Mouse (Mus musculus) adrenal gland, postnatal 36 days (tissue): Measurements from ENCODE around the gene Rxfp3. TPM values are rescaled to one million over a fixed set of nuclear protein-coding genes. Genes with fewer than 3 reads are reported as not detected.

ENCODE experiments used
- DNase-seq, 2 experiments: peaks; one replicate each; pipeline ENCODE4 v3.0.0; 2021; ENCODE audit warnings: mixed read lengths in 1 of 2
- long read RNA-seq, 2 experiments: library from polyadenylated mRNA; stranded (forward); transcript quantifications; one replicate each; pipeline ENCODE4 v2.0.0; 2021; ENCODE audit warnings: borderline sequencing depth in 2 of 2
- total RNA-seq, 2 experiments: library from RNA; stranded (reverse); gene quantifications; 2 replicates each; pipeline ENCODE4 v1.2.3; 2021

Rxfp3 gene
- total RNA-seq, result not detected
- long read RNA-seq, experiment 1, result 0 reads
- long read RNA-seq, experiment 2, result 0 reads

DNA sequence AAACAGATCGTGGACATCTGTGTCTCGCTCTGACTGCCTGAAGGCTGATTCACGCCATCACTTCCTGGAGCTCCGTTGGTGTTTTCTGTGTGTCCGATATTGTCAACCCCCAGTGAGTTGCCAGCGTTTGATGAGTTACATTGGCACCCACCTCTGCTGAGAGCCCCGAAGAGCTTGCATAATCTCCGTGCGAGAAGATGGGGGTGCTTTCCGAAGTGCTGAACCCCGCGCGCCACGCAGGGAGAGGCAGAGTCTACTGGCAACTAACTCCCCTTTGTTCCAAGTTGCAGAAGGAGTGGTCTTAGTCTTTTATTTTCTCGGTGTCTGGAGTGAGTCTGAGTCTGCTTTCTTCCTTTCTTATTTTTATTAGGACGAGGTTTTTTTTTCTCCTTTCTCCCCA, at the start of gene Rxfp3:
Gene Rxfp3 (minus strand): TSS at position 281 of the 400 bp plus-strand sequence.
- no peak for DNase-seq

DNA sequence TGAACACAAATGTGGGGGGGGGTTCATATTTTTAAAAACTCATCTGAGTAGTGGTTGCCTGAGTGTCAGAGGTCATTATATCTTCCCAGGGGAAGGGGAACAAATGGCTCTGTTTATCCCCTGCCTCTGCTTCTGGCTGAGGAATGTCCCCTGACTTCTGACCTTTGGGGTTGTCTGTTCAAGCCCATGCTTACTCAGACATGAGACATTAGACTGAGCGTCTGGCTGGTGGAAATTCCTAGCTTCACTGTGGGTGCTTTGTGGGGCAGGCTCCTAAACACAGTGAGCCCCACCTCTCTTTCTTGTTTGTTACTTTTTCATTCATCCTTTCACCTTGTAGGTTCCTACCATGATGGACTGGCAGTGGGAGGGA, 47.2 kb upstream of the Rxfp3 start:
- no peak for DNase-seq

DNA sequence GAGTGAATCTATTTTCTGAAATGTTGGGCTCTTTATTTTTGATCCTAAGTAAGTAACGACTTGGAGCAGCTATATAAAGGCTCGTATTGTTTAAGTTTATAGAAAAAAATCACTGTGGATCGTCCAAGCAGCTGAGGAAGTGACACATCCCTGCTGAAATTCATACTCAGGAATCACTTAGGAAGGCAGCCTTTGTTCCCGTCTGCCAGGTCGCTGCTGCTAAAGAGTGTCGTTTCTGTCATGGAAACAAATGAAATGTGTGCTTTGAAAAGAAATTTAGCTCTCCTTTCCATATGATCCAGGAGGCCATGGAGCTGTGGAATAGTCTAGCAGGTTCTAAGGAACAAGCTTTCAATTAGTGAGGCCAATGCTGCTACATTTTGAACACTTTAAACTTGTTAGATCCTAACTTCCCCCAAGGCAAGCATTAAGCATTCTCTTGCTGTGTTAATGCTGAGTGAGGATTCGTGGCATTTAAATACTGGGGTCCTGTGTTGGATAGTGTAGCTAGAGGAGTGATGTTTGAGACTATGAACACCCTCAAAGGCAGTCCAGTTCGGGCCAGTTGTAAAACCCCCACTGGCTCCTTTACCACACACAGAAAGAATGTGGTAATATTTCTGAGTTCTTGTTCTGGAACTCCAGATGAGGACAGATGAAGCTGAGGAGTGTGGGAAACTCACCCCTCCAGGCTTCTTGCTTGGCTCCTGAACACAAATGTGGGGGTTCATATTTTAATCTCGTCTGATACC, 46.6 kb upstream of the Rxfp3 start:
- no peak for DNase-seq

DNA sequence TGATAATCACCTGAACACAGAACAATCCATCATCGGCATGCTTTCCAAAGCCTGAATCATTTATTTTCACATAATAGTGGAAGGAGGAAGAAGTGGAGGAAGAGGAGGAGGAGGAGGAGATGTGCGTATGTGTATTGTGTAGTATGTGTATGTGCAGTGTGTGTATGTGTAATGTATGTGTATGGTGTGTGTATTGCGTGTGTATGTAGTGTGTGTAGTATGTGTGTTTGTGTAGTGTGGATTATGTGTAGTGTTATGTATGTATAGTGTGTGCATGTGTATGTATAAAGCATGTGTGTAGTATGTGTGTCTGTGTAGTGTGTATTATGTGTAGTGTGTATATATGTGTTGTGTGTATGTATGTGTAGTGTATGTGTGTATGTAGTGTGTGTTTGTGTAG, 45.9 kb upstream of the Rxfp3 start:
- DNase-seq, result no peak

DNA sequence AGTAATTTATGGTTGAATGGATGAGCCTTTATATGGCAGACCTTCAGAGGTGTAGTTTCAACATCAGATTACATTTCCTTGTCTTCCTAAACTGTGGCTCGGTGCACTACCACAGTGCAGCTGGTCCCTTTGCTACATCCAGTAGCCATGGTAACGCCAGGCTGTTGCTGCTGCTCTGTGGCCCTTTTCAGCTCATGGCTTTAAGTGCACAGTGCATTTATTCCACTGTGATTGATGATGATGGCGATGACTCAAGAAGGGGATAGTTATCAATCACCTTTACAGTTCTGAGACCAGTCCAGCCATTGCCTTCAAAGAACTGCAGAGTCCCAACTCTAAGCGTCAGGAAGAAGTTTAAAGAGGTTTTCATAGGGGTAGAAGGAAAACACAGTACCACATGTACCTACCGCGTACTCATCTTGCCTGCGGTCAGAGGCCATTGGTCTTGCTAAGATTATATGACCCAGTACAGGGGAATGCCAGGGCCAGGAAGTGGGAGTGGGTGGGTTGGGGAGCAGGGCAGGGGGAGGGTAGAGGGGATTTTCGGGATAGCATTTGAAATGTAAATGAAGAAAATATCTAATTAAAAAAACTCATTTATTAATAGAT, 45.3 kb upstream of the Rxfp3 start:
- no peak for DNase-seq

DNA sequence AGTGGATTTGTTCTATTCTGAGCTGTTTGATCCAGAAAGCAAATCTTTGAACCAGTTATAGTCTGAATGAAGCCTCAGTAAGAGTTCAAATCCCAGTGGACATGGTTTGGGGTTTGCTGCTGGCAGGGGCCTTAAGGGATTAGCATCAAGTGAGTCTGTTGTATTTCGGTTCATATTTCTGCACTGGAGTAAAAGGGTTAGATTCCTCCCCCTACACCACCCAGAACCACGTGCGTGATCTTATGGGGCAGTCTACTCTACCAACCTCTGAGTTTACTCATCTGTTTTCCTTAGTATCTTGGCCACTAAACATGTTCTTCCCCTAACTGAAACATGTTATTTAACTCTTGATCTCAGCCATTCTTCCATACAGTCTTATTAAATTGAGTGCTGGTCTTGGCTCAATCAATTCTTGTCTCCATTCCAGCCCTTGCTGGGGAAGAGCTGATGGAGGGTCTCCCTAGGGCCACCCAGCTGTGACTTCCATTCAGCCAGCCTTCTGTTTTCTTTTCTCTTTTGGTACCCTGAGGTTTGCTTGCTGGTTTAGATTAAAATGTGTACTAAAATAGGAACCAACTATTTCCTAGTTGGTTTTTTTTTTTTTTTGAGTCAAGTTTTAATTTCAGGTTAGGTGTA, 38.1 kb upstream of the Rxfp3 start:
- DNase-seq, result no peak

DNA sequence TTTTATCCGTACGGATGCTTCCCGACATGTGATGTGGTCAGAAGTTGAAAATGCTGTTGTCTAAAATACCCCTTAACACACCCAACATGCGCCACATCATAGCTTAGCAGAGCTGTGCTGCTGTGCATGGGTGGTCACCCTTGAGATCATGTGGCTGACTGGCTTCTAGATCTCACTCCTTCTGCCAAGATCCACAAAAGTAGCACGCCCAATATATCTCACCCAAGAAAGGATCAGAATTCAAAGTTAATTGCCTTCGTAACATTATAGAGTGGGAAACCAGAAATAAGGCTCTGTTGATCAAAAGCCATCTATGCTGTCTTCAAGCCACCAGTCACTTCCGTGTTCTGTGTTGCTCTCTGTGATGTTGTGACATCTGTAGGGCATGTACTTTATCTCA, 30.1 kb upstream of the Rxfp3 start:
- no peak for DNase-seq

DNA sequence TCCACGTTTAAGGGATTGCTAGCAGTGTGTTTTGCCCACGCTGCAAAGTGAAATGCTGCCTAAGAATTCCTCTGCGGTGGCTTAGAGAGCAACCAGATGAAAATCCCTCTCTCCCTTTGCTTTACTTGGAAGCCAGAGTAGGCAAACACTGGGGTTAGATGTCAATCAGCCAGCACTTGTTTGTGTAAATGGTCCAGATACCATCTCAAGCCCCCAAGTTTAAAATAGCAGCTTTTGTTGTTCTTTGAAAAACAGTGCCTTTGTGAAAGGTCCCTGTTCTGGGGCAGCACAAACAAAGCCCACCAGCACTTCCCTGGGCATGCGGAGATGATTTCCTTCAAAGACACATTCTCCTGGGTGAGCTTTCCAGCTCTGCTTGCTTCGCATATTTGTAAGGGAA, 28.5 kb upstream of the Rxfp3 start:
- no peak for DNase-seq

DNA sequence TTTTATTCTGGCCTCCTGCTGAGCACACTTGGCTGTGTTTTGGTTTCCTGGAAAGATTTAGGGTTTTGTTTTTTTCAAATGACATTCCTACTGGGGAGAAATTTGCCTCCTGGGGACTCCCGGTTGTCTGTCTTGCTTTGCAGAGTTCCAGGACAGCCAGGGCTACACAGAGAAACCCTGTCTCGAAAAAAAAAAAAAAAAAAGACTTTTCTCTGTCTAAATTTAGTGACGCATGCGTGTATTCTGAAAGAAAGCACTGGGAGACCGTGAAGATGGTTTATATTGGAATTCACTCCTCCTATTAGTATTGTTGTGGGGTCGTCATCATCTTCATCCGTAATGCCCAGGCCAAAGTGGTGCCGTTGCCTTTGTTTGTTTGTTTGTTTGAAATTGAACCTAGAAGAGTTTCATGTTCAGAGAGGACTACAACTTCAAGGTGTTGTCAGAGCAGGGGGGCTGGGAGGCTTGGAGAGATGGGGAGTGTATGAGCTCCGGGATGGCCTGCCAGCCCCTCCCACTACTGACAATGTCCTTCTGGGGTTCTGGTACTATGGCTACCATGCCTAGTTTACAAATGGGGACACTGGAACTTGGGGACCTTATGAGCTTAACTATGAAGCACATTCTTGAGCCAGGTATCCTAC, 27.9 kb upstream of the Rxfp3 start:
- DNase-seq, result peak in 1 of 2 experiments; percentile 7

DNA sequence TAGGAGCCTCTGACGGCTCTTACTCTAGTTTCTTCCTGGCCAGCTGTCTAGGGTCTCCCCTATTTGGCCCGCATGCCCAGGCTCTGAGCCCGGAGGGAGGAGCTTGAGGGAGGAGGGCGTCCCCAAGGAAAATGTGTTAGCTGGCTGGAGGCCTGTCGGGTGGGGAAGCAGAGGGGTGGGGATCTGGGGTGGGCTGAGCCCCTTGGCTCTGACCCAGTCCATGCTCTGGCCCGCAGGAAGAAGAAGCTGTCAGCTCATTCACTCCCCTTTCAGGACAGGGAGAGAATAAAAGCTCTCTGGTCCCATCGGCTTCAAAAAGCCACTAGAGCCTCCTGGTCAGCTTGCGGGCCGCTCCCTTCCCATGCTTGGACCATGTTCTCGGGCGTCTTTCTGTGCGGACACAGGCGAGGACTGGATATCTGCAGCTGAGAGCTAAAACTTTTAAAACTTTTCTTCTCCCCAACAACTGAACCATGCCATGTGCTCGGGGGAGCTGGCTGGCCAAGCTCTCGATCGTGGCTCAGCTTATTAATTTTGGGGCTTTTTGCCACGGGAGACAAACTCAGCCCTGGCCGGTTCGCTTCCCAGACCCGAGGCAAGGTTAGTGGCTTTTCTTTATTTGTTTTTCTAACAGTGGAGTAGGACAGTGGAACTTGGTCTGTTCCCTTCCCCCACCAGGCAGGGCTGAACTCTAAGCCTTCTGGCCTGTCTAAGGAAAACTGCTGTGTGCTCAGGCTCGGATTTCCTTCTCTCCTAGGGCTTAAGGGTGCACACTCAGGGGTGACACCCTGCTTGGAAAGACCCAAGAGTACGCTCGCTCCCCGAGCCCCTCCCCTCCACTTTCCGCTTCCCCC, 27.0 kb upstream of the Rxfp3 start, which contains the start of gene Adamts12:
Gene Adamts12 (plus strand): TSS at position 233 of the 854 bp plus-strand sequence.
- peak; percentile 39 to 75 for DNase-seq

DNA sequence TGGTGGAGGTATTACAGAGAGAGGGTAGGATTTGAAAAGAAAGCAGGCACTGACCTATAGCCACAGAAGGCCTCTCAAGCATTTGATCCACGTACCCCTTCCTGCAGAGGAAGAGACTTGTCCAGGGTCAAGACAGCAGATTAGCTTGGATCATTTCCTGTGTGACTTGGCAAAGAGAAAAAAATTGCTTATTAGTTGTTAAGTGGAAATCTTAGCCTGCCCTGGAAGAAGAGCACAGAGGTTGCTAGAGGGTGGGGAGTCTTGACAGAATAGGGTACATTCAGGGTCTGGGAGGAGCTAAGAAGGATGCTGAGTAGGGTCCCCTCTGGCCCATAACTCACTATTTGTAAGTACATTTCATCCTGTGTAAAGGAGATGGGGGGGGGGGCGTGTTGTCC, 26.4 kb upstream of the Rxfp3 start:
- DNase-seq, result no peak

DNA sequence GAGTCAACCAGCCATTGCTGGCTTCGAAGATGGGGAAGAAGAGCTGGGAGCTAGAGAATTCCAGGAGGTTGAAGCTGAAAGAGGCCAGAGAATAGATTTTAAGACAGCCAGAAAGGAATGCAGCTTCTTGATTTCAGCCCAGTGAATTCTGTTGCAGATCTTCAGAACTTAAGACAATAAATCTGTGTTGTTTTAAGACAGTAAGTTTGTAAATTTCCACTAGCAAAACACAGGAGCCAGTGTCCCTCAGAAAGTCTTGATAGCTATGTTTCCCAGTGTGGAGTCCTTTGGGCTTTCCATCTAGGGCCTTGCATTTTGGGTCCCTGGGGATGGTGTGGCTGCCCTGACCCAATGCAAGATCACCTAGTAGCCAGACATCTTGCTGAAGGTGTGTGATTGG, 25.1 kb upstream of the Rxfp3 start:
- no peak for DNase-seq

DNA sequence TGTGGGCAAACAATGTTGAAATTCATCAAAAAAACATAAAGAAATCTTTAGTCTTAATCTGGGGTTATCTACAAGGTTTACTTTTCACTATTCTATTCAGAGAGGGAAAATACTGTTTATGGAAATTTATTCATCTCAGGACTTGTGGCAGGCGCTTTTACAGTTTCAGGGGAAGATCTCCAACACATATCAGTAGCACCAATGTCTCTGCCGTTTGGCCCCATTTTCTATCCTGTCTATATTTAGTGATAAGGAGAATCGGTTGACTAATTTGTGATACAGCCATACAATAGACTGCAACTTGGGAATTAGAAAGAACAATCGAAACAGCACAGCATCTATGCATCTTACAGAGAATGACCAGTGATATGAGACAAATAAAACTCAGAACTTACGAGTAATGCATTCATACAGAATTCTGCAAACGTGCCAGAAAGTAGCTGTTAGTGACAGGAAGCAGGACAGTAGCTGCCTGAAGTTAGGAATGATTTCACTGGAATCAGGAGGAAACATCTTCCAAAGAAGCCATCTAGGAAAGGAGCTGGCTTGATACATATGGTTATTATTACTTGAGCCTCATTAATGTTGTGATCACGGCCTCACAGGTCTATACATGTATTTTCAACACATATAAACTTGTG, 16.8 kb upstream of the Rxfp3 start:
- no peak for DNase-seq

DNA sequence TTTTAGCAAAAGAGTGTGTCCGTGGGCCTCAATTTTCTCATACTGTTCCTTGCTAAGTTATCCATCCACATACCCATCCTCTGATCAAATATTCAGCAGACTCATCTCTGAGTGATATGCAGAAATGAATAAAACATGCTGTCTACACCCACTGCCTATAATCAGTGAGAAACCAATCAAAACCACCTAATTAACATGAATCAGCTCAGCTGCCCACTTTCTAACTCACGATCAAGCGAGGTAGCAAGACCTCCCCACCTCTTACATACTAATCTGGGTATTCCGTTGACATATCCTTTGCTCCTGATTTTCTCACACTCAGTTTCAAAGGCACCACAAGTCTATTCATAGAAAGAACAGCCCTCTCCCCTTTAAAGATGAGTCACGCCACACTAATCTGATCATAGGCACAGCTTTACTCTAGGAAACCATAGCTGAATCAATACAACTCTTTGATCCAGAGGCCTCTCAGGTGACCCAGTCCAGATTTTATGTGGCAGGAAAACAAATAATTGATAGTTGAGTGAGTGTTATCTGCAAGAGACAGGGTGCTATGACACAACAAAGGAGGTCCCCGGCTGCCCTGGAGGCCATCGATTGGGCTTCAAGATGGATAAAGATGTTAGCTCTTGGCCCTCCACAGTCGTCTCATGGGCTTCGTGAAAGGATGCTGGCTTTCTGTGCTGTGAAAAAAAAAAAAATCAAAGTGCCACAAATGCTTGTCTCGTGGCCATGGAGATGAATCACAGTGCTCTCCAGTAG, 16.1 kb upstream of the Rxfp3 start:
- DNase-seq, result no peak

DNA sequence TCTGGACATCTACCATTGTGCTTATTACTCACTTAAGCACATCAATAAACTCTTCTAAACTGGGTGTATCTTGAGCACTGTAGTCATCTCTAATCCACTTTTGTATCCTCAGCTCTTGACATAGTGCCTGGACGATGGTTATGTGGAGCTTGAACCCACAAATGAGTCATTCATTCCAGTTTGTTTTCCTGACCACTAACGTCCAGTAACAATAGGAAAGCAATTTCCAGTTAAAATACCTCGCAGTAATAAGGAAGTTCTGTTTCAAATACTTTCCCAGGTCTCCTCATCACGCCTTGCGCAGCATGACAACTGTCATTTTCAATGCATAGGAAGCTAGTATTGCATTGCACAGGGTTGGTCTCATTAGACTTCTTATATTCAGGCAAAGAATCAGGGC, 5.0 kb upstream of the Rxfp3 start:
- DNase-seq, result no peak

DNA sequence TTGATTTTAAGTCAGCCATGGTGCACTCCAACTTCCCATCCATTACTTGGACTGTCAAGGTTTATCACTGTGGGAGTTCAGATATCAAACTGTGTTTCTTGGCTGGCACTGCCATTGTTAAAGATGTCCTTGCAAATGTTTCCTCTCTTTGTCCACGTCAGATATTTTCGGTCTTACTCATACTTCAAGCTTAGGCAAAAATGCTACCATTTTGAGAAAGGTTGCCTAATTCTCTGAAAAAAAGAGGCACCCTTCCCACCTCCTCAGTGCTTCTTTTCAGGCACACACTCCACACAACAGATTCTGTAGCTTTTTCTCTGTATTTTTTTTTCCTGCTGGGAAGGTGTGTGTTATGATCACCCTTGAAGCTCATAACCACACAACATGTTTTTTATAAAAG, 3.4 kb upstream of the Rxfp3 start:
- DNase-seq, result no peak

DNA sequence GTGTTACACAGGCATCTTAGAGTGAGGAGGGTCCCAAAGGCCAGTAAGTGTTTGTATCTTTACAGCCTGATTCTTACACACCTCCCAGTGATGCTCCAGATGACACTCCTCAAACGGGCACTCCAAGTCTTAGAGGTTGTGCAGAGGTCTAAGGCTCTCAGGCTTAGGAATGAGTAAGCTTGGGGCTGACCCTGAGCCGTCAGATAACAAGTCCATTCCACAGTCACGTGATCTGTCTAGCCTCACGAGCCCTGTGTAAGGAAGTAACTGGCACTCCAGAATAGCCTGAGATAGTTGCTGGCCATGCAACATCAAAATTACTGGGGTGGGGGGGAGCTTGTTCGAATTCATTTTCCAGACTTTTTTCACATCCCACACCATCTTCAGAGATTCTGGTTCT, 2.3 kb upstream of the Rxfp3 start:
- DNase-seq, result peak in 1 of 2 experiments; percentile 6

DNA sequence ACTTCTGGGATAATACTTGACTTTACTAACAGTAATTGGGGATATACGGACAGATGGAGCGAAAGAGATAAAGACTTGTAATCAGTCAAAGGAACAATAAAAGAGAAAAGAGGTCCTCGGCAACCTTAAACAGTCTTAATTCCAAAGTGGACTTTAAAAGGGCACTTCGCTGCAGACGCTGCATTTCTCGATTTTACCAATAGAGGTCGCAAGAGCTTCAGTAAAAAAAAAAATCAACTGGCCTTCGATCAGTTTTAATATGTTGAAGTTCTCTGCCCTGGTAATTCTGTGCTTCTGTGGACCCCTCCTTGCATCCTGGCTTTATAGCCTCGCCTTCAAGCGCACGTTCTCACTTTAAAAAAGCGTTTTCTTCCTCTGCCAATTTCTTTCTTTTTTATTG, 685 bp upstream of the Rxfp3 start:
- peak; percentile 7 to 26 for DNase-seq

DNA sequence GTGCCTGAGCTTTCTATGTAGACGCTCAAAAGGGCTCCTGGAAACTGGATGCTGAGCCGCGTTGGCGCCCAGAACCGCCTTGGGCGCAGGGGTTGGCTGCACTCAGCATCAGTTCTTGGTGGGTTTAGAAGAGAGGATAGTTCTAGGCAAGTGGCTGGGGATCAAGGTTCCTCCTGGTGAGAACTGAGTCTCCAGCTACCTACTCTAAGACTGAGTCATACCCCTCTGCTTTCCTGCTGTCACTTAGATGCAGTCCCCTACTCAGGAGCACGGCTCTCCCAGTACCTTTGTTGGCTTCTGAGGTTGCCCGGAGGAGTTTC, 455 bp downstream of the Rxfp3 start:
- DNase-seq, result no peak

DNA sequence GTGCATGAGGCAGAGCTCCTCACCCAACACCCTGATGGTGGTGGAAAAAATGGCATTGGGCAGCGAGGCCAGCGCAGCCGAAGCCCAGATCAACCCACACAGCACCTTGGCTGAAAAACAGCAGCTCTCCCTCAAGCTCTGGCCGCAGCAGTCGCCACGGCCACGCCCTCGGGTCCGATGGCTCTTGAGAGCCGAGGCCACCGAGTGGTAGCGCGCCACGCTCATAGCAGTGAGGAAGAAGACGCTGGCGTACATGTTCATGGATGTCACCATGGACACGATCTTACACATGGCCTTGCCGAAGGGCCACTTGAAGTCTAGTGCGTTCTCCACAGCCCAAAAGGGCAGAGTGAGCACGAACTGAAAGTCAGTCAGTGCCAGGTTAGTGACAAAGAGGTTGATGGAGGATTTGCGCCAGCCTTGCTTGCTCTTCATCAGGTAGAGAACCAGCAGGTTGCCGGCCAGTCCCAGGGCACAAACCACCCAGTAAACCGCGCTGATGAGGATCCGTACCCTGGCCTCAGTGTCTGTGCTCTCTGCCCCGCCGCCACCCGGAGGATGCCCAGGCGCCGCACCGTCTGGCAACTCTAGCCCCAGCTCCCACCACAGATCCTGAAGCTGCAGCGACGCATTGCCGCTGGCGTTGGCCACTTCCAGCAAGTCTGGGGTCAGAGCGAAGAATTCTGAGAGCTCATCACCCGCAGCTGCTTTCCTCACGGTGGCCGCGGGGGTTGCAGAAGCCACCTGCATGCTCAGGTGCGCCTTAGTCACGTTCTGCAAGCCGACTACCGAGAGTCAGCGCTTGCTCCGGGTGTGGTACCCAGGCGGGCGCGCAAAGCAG, 1.0 kb downstream of the Rxfp3 start:
- DNase-seq, result no peak
